Mouse (Mus musculus): ENCODE data around the gene Plcb4. TPM values are rescaled to one million over a fixed set of nuclear protein-coding genes. Genes with fewer than 3 reads are reported as not detected.
A peak's percentile ranks its signal among the peaks of the same experiment; 100 is the strongest.

Plcb4 gene
- polyA plus RNA-seq, 1 experiment from 2014 or later: 7.4 TPM

DNA sequence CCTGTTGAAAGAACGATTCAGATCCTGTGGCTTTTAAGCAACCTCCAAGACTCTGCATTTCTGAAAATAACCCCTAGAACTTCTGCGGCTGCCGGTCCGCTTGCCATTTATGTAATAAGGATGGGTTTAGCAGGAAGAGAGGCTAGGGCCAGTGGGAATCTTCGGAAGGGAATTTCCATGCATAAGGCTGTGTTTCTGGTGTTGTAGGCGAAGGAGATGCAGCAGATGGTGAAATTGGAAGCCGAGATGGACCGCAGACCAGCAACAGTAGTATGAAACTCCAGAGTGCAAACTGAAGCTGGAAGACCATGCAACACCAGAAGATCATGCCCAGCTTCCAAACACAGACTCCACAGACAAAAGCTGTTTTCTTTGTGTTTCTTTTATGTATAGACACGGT, 353.9 kb downstream of the Plcb4 start:
- no peak overlapping the region for H3K27ac ChIP-seq (ENCODE audit: low read length)
- H3K27me3 ChIP-seq (replicated peaks; ENCODE audit: control insufficient read depth, insufficient read depth, low read length): no peaks in the 10 kb centered on the region
- no peak overlapping the region for H3K4me2 ChIP-seq (ENCODE audit: low read depth, low read length)
- H3K9ac ChIP-seq (ENCODE audit: low read depth, low read length): no peak overlapping the region
- H3K9me3 ChIP-seq (ENCODE audit: control insufficient read depth, low read length): no peaks in the 10 kb centered on the region
- no peaks in the 10 kb centered on the region for H3K4me1 ChIP-seq (ENCODE audit: control insufficient read depth, insufficient read depth, low read length)
- 92% methylated on average over 9 of the region's 9 CpGs for WGBS
- no peaks in the 10 kb centered on the region for H3K36me3 ChIP-seq (ENCODE audit: control insufficient read depth, insufficient read depth, low read length)
- no peak for ATAC-seq
- no peak overlapping the region for H3K4me3 ChIP-seq (ENCODE audit: low read length)

DNA sequence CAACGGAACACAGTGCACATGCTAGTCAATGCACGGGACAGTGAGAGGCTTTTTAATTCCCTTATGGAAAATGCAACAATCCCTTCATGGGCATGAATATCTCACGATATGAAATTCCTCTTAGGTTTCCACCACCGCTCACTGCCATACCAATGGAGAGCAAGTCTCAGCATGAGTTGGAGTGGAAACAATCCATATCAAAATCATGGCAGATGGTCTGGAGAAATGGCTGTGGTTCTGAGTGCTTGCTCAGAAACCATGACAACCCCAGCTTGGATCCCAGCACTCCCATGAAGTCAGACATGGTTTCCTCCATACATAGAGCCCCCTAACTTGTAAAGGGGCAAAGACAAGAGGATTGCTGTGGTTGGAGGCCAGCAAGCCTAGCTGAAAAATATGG, 389.7 kb downstream of the Plcb4 start:
- no peaks in the 10 kb centered on the region for H3K9me3 ChIP-seq (ENCODE audit: control insufficient read depth, low read length)
- 0 out of 2 replicates have a peak, but pooled peaks cover 3% of the 10 kb centered on the region for H3K27me3 ChIP-seq (replicated peaks; ENCODE audit: control insufficient read depth, insufficient read depth, low read length)
- H3K27ac ChIP-seq (ENCODE audit: low read length): no peak overlapping the region
- H3K36me3 ChIP-seq (ENCODE audit: control insufficient read depth, insufficient read depth, low read length): no peaks in the 10 kb centered on the region
- 86% methylated on average over 4 of the region's 4 CpGs for WGBS
- no peak overlapping the region for H3K9ac ChIP-seq (ENCODE audit: low read depth, low read length)
- H3K4me1 ChIP-seq (ENCODE audit: control insufficient read depth, insufficient read depth, low read length): no peaks in the 10 kb centered on the region
- H3K4me2 ChIP-seq (ENCODE audit: low read depth, low read length): no peak overlapping the region
- no peak for ATAC-seq
- no peak overlapping the region for H3K4me3 ChIP-seq (ENCODE audit: low read length)

DNA sequence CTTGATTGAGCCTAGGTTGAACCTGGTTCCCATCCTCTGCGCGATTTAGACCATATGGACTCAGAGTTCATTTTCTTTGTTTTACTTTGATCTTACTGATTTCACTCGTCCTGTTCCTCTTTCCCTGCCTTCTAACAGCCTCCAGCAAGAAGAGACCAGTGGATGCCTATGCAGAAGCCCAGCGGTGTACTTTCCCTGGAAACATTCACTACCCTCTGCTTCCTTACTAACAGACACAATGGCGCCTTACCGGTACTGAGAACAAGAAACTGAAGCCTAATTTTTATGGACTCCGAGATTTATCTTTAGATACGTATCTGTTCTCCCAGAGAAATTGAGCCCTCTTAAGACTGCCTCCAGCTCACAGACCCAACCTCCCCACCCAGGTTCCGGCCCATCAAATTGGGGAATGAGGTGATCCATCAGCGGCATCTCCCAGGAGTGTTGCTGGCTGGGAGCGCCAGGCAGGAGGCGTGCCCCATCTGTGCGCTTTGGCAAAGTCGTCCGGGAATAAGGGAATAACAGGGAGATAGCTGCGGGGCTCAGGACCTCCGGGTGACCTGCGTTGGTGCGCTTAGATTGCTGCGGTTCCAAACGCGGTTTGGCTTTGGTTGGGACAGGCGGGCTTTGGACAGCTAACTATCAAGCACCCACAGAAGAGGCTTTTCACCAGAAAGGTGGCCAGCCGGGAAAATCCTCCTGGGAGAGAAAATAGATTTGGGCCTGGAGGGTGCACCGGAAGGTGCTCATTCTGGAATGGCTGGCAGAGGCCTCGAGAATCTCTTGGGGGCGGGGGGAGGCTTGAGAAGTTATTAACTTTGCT, 392.2 kb downstream of the Plcb4 start:
- Histone ChIP-seq H3K27me3 (replicated peaks; ENCODE audit: control insufficient read depth, insufficient read depth, low read length) (0 out of 2 replicates have a peak, but pooled peaks cover 3% of the 10 kb centered on the region), H3K9ac (ENCODE audit: low read depth, low read length) (no peak overlapping the region), H3K4me2 (ENCODE audit: low read depth, low read length) (peak overlapping the region; percentile 2; the same call in 1 of the 2 replicates), H3K27ac (ENCODE audit: low read length) (no peak overlapping the region), H3K9me3 (ENCODE audit: control insufficient read depth, low read length) (no peaks in the 10 kb centered on the region), H3K4me1 (ENCODE audit: control insufficient read depth, insufficient read depth, low read length) (no peaks in the 10 kb centered on the region), H3K36me3 (ENCODE audit: control insufficient read depth, insufficient read depth, low read length) (no peaks in the 10 kb centered on the region), H3K4me3 (ENCODE audit: low read length) (no peak overlapping the region)
- no peak for ATAC-seq
- 15% methylated on average over 27 of the region's 27 CpGs for WGBS

DNA sequence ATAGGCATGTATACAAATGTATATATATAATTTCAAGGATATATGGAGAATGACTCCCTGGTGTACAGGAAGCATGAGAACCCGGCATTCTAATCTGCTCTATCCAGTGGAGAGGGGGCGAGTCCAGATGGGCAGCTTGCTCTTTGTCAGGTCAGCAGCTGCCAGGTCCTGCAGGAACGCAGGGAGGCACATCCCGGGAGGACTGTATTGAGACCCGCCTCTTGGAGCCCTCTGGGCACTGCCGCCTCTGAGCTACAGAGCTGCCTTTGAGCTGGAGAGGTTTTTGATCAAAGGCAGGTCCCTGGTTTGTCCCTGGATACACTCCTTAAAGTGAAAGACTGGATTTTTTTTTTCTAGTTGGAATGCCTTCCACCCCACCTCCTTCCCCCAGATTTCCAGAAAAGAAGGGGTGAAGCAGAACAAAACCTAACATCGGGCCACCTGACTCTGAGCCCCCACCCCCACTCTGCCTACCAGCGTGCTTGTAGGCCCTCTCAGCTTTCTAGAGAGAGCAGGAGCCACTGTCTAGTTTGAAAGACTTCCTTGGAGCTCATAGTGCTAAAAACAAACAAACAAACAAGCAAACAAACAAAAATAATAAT, 393.0 kb downstream of the Plcb4 start, which contains the start of gene Lamp5:
TSS of gene Lamp5 (plus strand) at position 552 of the 602 bp plus-strand sequence.
- Histone ChIP-seq H3K9ac (ENCODE audit: low read depth, low read length) (no peak within 1 kb of the TSS), H3K4me3 (ENCODE audit: low read length) (no peak within 1 kb of the TSS), H3K27ac (ENCODE audit: low read length) (no peak within 1 kb of the TSS)

DNA sequence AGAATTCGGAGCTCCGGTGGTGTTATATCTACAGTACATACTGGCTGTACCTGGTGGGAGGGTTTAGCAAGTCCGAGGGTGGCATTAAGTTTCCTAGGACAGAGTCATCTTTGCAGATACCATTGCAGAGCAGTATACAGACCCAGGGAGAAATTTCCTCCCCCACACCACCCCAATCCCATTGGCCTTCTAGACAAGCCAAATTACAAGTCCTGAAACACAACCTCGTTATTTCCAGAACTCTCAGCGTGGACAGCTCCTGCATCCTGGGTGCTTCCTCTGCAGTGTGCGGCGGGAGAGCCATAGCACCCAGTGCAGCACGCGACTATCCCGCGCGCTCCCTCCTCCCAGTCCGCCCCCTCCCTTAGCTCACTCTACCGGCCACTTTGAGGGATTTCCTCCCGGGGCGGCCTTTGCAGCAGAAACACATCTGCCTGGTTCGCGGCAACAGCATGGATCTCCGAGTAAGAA, 399.1 kb downstream of the Plcb4 start:
- peaks cover 34% of the 10 kb centered on the region for H3K27me3 ChIP-seq (replicated peaks; ENCODE audit: control insufficient read depth, insufficient read depth, low read length)
- WGBS: 7% methylated on average over 19 of the region's 19 CpGs
- H3K4me1 ChIP-seq (ENCODE audit: control insufficient read depth, insufficient read depth, low read length): no peaks in the 10 kb centered on the region
- peak; percentile 60; the same call in 1 of the 2 replicates for ATAC-seq
- no peaks in the 10 kb centered on the region for H3K9me3 ChIP-seq (ENCODE audit: control insufficient read depth, low read length)
- H3K27ac ChIP-seq (ENCODE audit: low read length): no peak overlapping the region
- no peak overlapping the region for H3K4me3 ChIP-seq (ENCODE audit: low read length)
- H3K4me2 ChIP-seq (ENCODE audit: low read depth, low read length): 0 out of 2 replicates have a peak overlapping the region, but pooled peaks have one; percentile 23
- H3K36me3 ChIP-seq (ENCODE audit: control insufficient read depth, insufficient read depth, low read length): no peaks in the 10 kb centered on the region
- H3K9ac ChIP-seq (ENCODE audit: low read depth, low read length): no peak overlapping the region

More for the DNA sequence above, 393.0 kb downstream of the Plcb4 start, which contains the start of gene Lamp5:
- WGBS: 3% methylated on average over 8 of the region's 8 CpGs
- Histone ChIP-seq H3K27me3 (replicated peaks; ENCODE audit: control insufficient read depth, insufficient read depth, low read length) (0 out of 2 replicates have a peak, but pooled peaks cover 3% of the 10 kb centered on the region), H3K36me3 (ENCODE audit: control insufficient read depth, insufficient read depth, low read length) (no peaks in the 10 kb centered on the region), H3K4me1 (ENCODE audit: control insufficient read depth, insufficient read depth, low read length) (no peaks in the 10 kb centered on the region), H3K9me3 (ENCODE audit: control insufficient read depth, low read length) (no peaks in the 10 kb centered on the region), H3K4me2 (ENCODE audit: low read depth, low read length) (peak within 1 kb of the TSS; percentile 2; the same call in 1 of the 2 replicates)
- ATAC-seq: no peak

DNA sequence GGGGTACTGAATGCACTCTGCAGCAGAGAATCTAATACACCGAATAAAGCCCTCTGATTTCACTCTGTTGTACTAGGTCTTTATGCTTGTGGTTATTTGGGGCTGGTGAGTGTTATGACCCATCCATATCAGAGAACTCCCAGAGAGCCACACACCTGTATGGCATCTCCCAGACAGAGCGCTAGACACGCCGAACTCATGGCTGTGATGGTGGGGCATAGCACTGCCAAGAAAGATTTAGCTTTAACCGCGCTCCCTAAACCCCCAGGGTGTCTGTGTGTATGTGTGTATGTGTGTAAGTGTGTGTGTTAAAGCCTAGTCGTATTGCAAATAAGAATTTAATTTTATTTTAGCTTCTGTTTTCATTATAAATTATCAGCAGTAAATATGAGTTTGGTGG, 399.6 kb downstream of the Plcb4 start:
- no peak for ATAC-seq
- H3K27me3 ChIP-seq (replicated peaks; ENCODE audit: control insufficient read depth, insufficient read depth, low read length): peaks cover 34% of the 10 kb centered on the region
- WGBS: 6% methylated on average over 7 of the region's 7 CpGs
- no peaks in the 10 kb centered on the region for H3K4me1 ChIP-seq (ENCODE audit: control insufficient read depth, insufficient read depth, low read length)
- H3K9ac ChIP-seq (ENCODE audit: low read depth, low read length): no peak overlapping the region
- H3K4me2 ChIP-seq (ENCODE audit: low read depth, low read length): no peak overlapping the region
- no peaks in the 10 kb centered on the region for H3K36me3 ChIP-seq (ENCODE audit: control insufficient read depth, insufficient read depth, low read length)
- H3K9me3 ChIP-seq (ENCODE audit: control insufficient read depth, low read length): no peaks in the 10 kb centered on the region
- H3K4me3 ChIP-seq (ENCODE audit: low read length): no peak overlapping the region
- H3K27ac ChIP-seq (ENCODE audit: low read length): no peak overlapping the region

DNA sequence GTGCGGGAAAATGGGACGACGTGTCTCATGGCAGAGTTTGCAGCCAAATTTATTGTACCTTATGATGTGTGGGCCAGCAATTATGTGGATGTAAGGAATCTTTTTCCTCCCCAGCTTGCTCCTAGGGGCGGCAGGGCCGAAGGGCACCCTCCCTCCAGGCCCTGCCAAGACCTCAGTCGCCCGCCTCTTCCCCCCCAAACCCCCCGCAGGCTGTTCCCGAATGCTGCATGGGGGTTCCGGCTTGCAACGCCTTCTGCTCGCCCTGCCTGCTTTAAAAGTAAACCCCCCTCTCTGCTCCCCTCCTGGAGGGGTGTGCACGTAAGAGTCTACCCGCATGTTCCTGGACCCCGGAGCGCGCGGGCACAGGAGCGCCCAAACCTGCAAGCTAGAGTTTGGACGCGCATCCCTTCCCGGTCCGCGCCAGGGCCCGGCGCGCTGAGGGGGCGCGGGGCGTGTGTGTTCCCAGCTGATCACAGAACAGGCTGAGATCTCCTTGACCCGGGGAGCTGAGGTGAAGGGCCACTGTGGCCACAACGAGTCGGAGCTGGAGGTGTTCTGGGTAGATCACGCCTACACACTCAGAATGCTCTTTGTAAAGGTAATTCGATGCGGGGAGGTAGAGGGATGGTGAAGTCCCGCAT, 400.3 kb downstream of the Plcb4 start:
- Histone ChIP-seq H3K27ac (ENCODE audit: low read length) (no peak overlapping the region), H3K4me1 (ENCODE audit: control insufficient read depth, insufficient read depth, low read length) (no peaks in the 10 kb centered on the region), H3K9me3 (ENCODE audit: control insufficient read depth, low read length) (no peaks in the 10 kb centered on the region), H3K9ac (ENCODE audit: low read depth, low read length) (no peak overlapping the region), H3K4me2 (ENCODE audit: low read depth, low read length) (no peak overlapping the region), H3K36me3 (ENCODE audit: control insufficient read depth, insufficient read depth, low read length) (no peaks in the 10 kb centered on the region), H3K27me3 (replicated peaks; ENCODE audit: control insufficient read depth, insufficient read depth, low read length) (peaks cover 34% of the 10 kb centered on the region), H3K4me3 (ENCODE audit: low read length) (peak overlapping the region; percentile 11; the same call in 1 of the 2 replicates)
- WGBS: 3% methylated on average over 37 of the region's 37 CpGs
- no peak for ATAC-seq
